Comparison of ENCODE assay signal across 9 mouse cellular contexts in genomic region chr13:4129100-4129499, GRCm38 (mm10). TPM values are rescaled to one million over a fixed set of nuclear protein-coding genes. Genes with fewer than 3 reads are reported as not detected.
DNase-seq lines count a peak whose midpoint lies in the region; ATAC-seq lines count a peak whose summit lies in the region.
"Had no signal": no experiment of that assay in that cellular context is flagged by ENCODE, and none has a peak within 500 bp of the region (broad histone marks: within the 10 kb centered on the region; RNA-seq: fewer than 3 reads in every experiment).

No protein-coding gene starts in this region.

- WGBS in forebrain, embryonic 14.5 days, result 45% methylated on average over 5 of the region's 5 CpGs
- WGBS in forebrain, embryonic 15.5 days, result 43% methylated on average over 5 of the region's 5 CpGs
- 28% methylated on average over 5 of the region's 5 CpGs for WGBS in embryonic facial prominence, embryonic 14.5 days

- H3K36me3 ChIP-seq in forebrain, embryonic 14.5 days (ENCODE audit: control insufficient read depth, insufficient read depth, low read length), result no peaks in the 10 kb centered on the region
- no peaks in the 10 kb centered on the region for H3K36me3 ChIP-seq in forebrain, embryonic 15.5 days
- no peaks in the 10 kb centered on the region for H3K36me3 ChIP-seq in embryonic facial prominence, embryonic 14.5 days (ENCODE audit: control insufficient read depth, insufficient read depth, low read length)
- H3K36me3 ChIP-seq: heart, embryonic 15.5 days had no signal

- H3K4me3 ChIP-seq in forebrain, embryonic 14.5 days (ENCODE audit: low read depth, low read length), result no peak overlapping the region
- no peak overlapping the region for H3K4me3 ChIP-seq in forebrain, embryonic 15.5 days
- H3K4me3 ChIP-seq in embryonic facial prominence, embryonic 14.5 days (ENCODE audit: low read depth, low read length), result no peak overlapping the region
- H3K4me3 ChIP-seq: heart, embryonic 15.5 days had no signal

- H3K4me2 ChIP-seq in forebrain, embryonic 14.5 days (ENCODE audit: low read length), result no peak overlapping the region
- H3K4me2 ChIP-seq in forebrain, embryonic 15.5 days (replicated peaks), result no peak overlapping the region
- H3K4me2 ChIP-seq in embryonic facial prominence, embryonic 14.5 days (ENCODE audit: low read depth, low read length), result no peak overlapping the region
- H3K4me2 ChIP-seq: heart, embryonic 15.5 days had no signal

- no peak overlapping the region for H3K27ac ChIP-seq in forebrain, embryonic 14.5 days (ENCODE audit: low read depth, low read length)
- H3K27ac ChIP-seq in forebrain, embryonic 15.5 days (replicated peaks), result no peak overlapping the region
- H3K27ac ChIP-seq in embryonic facial prominence, embryonic 14.5 days (replicated peaks; ENCODE audit: low read depth, low read length), result no peak overlapping the region
- H3K27ac ChIP-seq: heart, embryonic 15.5 days had no signal

- H3K9me3 ChIP-seq in forebrain, embryonic 14.5 days (replicated peaks; ENCODE audit: control insufficient read depth, low read length), result no peaks in the 10 kb centered on the region
- no peaks in the 10 kb centered on the region for H3K9me3 ChIP-seq in forebrain, embryonic 15.5 days
- H3K9me3 ChIP-seq in embryonic facial prominence, embryonic 14.5 days (ENCODE audit: control insufficient read depth, low read length), result no peaks in the 10 kb centered on the region
- H3K9me3 ChIP-seq: heart, embryonic 15.5 days had no signal

- no peak overlapping the region for H3K9ac ChIP-seq in forebrain, embryonic 14.5 days (ENCODE audit: low read length)
- no peak overlapping the region for H3K9ac ChIP-seq in forebrain, embryonic 15.5 days (replicated peaks)
- no peak overlapping the region for H3K9ac ChIP-seq in embryonic facial prominence, embryonic 14.5 days (ENCODE audit: low read depth, low read length)
- H3K9ac ChIP-seq: heart, embryonic 15.5 days had no signal

- no peaks in the 10 kb centered on the region for H3K27me3 ChIP-seq in forebrain, embryonic 14.5 days (replicated peaks; ENCODE audit: control insufficient read depth, insufficient read depth, low read length)
- no peaks in the 10 kb centered on the region for H3K27me3 ChIP-seq in forebrain, embryonic 15.5 days
- H3K27me3 ChIP-seq in embryonic facial prominence, embryonic 14.5 days (replicated peaks; ENCODE audit: control insufficient read depth, insufficient read depth, low read length), result no peaks in the 10 kb centered on the region
- H3K27me3 ChIP-seq: heart, embryonic 15.5 days had no signal

- ATAC-seq in forebrain, embryonic 14.5 days, result no peak
- no peak for ATAC-seq in forebrain, embryonic 15.5 days (replicated peaks)
- ATAC-seq in embryonic facial prominence, embryonic 14.5 days (ENCODE audit: low read depth), result no peak
- no peak for ATAC-seq in monocyte, adult 5-6 weeks (replicated peaks; ENCODE audit: insufficient number of reproducible peaks, low FRiP score, low TSS enrichment, poor library complexity, severe bottlenecking)

- peak; percentile 42 for DNase-seq in forebrain, embryonic 14.5 days (ENCODE audit: low spot score)
- DNase-seq in right cerebral cortex, adult 18-20 months, result peak; percentile 15
- no peak for DNase-seq in right cerebral cortex, postnatal 36 days (ENCODE audit: low spot score in 2 of 2)
- DNase-seq in embryonic facial prominence, embryonic 14.5 days (ENCODE audit: low spot score), result peak; percentile 30
- DNase-seq in layer of hippocampus, adult 9-11 months, result peak; percentile 6
- DNase-seq in retina, embryonic 14.5 days (ENCODE audit: low spot score), result peak; percentile 67

- no peaks in the 10 kb centered on the region for H3K4me1 ChIP-seq in forebrain, embryonic 14.5 days (ENCODE audit: control insufficient read depth, insufficient read depth, low read length)
- H3K4me1 ChIP-seq in forebrain, embryonic 15.5 days, result no peaks in the 10 kb centered on the region
- H3K4me1 ChIP-seq in embryonic facial prominence, embryonic 14.5 days (ENCODE audit: control insufficient read depth, insufficient read depth, low read length), result no peaks in the 10 kb centered on the region
- H3K4me1 ChIP-seq: heart, embryonic 15.5 days had no signal

RNA-seq across cellular contexts. Expression of gene Akr1c18, which starts 21.4 kb away (rescaled TPM):
- 0.20 TPM in 1 of 2 replicates, not detected in the other for polyA plus RNA-seq in forebrain, embryonic 14.5 days (2014; fragmentation: Nextera tagmentation; extraction: Ambion mirVana)
- not detected in 2 replicates for polyA plus RNA-seq in forebrain, embryonic 15.5 days (2015; fragmentation: Nextera tagmentation; extraction: Ambion mirVana)
- polyA plus RNA-seq in embryonic facial prominence, embryonic 14.5 days (2014; fragmentation: Nextera tagmentation; extraction: Ambion mirVana), result 1.6 and 2.1 TPM in 2 replicates
- not detected in 3 replicates for total RNA-seq in monocyte, adult 5-6 weeks (2017)

Comparison
In these comparisons a context has a peak if more than half of its experiments do, and no peak if none do; other contexts are left out.
1. DNase-seq: peak in forebrain, embryonic 14.5 days (single experiment), right cerebral cortex, adult 18-20 months (single experiment), embryonic facial prominence, embryonic 14.5 days (single experiment), layer of hippocampus, adult 9-11 months (single experiment) and retina, embryonic 14.5 days (single experiment); none in right cerebral cortex, postnatal 36 days (0 of 2).